Mouse (Mus musculus) thymus, adult 2 months (tissue): ENCODE results near the gene Cntrob.

Experiments used
- CTCF ChIP-seq: fragments of 200-500 bp; IDR thresholded peaks from 2 replicates; pipeline ENCODE4 v1.5.1; 2012; ENCODE audit warnings: mild to moderate bottlenecking, control low read depth, low read length, moderate library complexity, borderline replicate concordance; ENCODE audit not compliant: control insufficient read depth, poor library complexity, insufficient read depth; ENCODE audit errors: extremely low read depth
- POLR2A ChIP-seq: fragments of 200-500 bp; IDR thresholded peaks from 2 replicates; pipeline ENCODE4 v1.6.1; 2012; ENCODE audit warnings: mild to moderate bottlenecking, low read length, control low read depth, moderate library complexity; ENCODE audit not compliant: control insufficient read depth, poor library complexity, insufficient read depth; ENCODE audit errors: extremely low read depth

DNA sequence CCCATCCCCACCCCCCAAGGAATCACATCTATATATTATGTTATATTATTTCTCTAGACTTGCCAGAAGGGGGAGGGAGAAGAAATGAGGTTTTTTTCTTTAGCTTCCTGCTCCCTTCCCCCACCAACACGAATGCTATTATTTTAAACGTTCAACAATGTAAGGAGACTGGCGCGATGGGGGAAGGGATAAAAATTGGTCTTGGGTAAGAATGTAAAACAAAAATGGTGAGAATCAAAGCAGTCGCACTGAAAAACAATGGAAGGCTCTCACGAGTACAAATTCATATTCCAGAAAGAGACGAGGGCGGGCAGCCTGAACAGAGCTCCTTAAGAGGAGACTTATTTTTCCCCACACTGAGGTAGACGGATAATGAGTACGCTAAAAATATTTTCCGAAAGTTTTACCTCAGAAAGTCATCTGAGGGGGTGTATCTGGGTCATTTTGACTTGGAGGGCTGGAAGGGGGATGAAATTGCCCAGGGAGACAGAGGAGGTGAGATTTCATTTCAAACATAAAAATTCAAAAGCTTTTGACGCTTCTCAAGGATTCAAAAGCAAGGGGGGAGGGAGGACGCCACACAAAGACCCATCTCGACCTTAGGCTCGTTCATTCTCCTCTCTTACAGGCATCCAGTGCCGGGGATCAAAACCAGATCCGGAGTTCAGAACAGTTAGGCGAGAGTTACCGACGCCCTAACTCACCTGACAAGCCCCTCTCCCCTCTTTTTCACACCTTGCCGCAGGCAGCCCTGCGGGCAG, 43.5 kb upstream of the Cntrob start:
- TF ChIP-seq CTCF (no peak), POLR2A (no peak)
